Mouse (Mus musculus) intestine, postnatal 0 days (tissue): ENCODE measurements around the gene Napsa. TPM values are rescaled to one million over a fixed set of nuclear protein-coding genes. Genes with fewer than 3 reads are reported as not detected.

ENCODE experiments used
- ATAC-seq: fragments of 200-750 bp; cut with Nextera tagmentation; 2 replicates; pipeline ENCODE4 v1.8.0; 2017; ENCODE audit warnings: mild to moderate bottlenecking, moderate TSS enrichment, moderate library complexity
- H3K27ac ChIP-seq: fragments of 300-500 bp; sonication (generic); 2 replicates; pipeline ENCODE4 v1.5.1; 2014; ENCODE audit warnings: mild to moderate bottlenecking, low read depth, low read length, moderate library complexity
- H3K27me3 ChIP-seq: fragments of 300-500 bp; sonication (generic); replicated peaks from 2 replicates; pipeline ENCODE4 v1.6.1; 2014; ENCODE audit warnings: low read length, mixed read lengths; ENCODE audit not compliant: control insufficient read depth, insufficient read depth
- H3K36me3 ChIP-seq: fragments of 300-500 bp; sonication (generic); 2 replicates; pipeline ENCODE4 v1.6.1; 2014; ENCODE audit warnings: mild to moderate bottlenecking, moderate library complexity; ENCODE audit not compliant: control insufficient read depth, insufficient read depth
- H3K4me1 ChIP-seq: fragments of 300-500 bp; sonication (generic); replicated peaks from 2 replicates; pipeline ENCODE4 v1.6.1; 2014; ENCODE audit warnings: antibody characterized with exemption, low read length, mixed read lengths; ENCODE audit not compliant: control insufficient read depth, insufficient read depth
- H3K4me2 ChIP-seq: fragments of 300-500 bp; sonication (generic); replicated peaks from 2 replicates; pipeline ENCODE4 v1.6.1; 2014; ENCODE audit warnings: low read depth, mild to moderate bottlenecking, moderate library complexity
- H3K4me3 ChIP-seq: fragments of 300-500 bp; sonication (generic); 2 replicates; pipeline ENCODE4 v1.5.1; 2014; ENCODE audit warnings: low read depth, low read length
- H3K9ac ChIP-seq: fragments of 300-500 bp; sonication (generic); 2 replicates; pipeline ENCODE4 v1.6.1; 2014; ENCODE audit warnings: mild to moderate bottlenecking, low read depth, low read length
- H3K9me3 ChIP-seq: fragments of 300-500 bp; sonication (generic); 2 replicates; pipeline ENCODE4 v1.6.1; 2016; ENCODE audit warnings: mixed run types; ENCODE audit not compliant: control insufficient read depth
- CTCF ChIP-seq: sonication (generic); IDR thresholded peaks from 2 replicates; pipeline ENCODE4 v1.5.1; 2016; ENCODE audit warnings: low read depth, mild to moderate bottlenecking, control low read depth, antibody characterized with exemption, moderate library complexity
- WGBS: fragments of 180-500 bp; shearing (Covaris S2); extraction: QIAGEN DNeasy Blood & Tissue Kit; methylation state at CpG from one replicate; pipeline ENCODE4 v1.1.7; 2014; 5-methylcytosine and 5-hydroxymethylcytosine counted together
- polyA plus RNA-seq: library from polyadenylated mRNA; unstranded; fragments of >200 nt; fragmentation: Nextera tagmentation; extraction: Ambion mirVana; gene quantifications from 2 replicates; pipeline ENCODE4 v1.2.1, GENCODE M21; 2015

The Napsa gene
- polyA plus RNA-seq, 1 experiment from 2014 or later, result 0.99 TPM

DNA sequence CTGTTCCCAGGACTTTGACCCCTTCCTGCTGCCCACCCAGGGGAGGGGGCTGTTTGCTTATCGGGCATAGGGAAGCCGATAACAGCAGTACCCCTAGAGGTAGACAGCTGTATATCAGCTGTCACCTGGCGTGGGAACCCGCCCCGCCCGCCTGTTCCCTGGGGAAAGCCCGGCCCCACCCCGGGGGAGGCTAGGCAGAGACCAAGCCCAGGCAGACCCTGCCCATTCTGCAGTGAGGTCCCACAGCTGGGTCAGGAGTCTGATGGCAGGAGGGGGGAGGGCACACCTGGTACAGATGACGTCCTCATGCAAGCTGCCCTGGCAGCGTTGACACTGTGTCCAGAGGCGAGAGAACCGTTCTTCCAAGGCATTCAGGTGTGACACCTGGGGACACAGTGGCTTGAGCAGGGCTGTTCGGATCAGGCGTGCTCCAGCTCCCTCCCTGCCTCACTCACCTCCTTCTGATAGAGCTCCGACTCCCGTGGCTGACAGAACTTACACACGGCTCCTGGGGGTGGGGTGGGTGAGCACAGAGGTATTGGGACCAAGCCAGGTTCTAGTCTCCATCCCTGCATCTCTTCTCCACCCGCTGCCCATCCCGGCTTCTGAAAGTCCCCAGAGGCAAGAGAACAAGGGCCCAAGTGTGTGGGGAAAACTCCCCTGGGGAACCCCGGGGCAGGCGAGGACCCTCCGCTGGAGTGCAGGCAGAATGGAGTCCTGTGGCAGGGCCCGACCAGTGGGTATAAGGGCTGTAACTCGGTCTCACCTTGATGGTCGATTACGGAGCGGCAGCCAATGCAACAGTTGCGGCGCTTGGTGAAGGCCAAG is 39.0 kb upstream of the Napsa start:
- Histone ChIP-seq H3K9me3 (no peaks in the 10 kb centered on the region), H3K36me3 (peaks cover 24% of the 10 kb centered on the region), H3K27me3 (no peaks in the 10 kb centered on the region), H3K4me1 (no peaks in the 10 kb centered on the region), H3K4me2 (peak overlapping the region; percentile 30; the same call in 1 of the 2 replicates), H3K27ac (no peak overlapping the region), H3K4me3 (no peak overlapping the region), H3K9ac (no peak overlapping the region)
- ATAC-seq, result no peak
- peak; percentile 13; the same call in 1 of the 2 replicates for TF ChIP-seq CTCF
- WGBS, result 64% methylated on average over 29 of the region's 29 CpGs

- no peak for ATAC-seq
- Histone ChIP-seq H3K9me3 (no peaks in the 10 kb centered on the region), H3K4me2 (no peak overlapping the region), H3K27ac (no peak overlapping the region), H3K4me1 (no peaks in the 10 kb centered on the region), H3K36me3 (peaks cover 29% of the 10 kb centered on the region), H3K4me3 (no peak overlapping the region), H3K9ac (no peak overlapping the region), H3K27me3 (no peaks in the 10 kb centered on the region)
- 81% methylated on average over 12 of the region's 12 CpGs for WGBS
- TF ChIP-seq CTCF, result no peak
Measured at GRCm38 (mm10) chr7:44533746-44534045, 38.5 kb upstream of the Napsa start.

DNA sequence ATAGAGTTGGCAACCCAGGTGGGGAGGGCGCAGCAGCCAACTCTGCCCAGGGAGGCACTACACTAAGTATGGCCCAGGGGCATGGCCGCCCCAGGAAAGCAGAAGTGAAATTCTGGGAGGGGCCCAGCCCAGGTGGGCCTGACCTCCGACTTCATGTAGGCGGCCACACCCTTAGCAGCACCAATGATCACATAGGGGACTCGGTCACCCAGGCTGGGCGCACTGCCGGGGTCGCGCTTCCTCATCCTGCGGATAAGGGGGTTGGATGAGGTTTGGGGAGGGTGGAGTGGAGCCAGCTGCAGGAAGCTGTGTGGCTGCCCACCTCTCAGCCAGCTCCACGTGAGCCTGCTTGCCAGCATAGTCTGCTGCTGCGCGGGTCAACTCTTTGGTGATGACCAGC is 37.9 kb upstream of the Napsa start:
- WGBS, result 85% methylated on average over 13 of the region's 13 CpGs
- no peak for ATAC-seq
- no peak overlapping the region for H3K4me3 ChIP-seq
- H3K27ac ChIP-seq, result no peak overlapping the region
- H3K9ac ChIP-seq, result no peak overlapping the region
- TF ChIP-seq CTCF, result no peak
- H3K27me3 ChIP-seq, result no peaks in the 10 kb centered on the region
- no peak overlapping the region for H3K4me2 ChIP-seq
- peaks cover 35% of the 10 kb centered on the region for H3K36me3 ChIP-seq
- H3K4me1 ChIP-seq, result no peaks in the 10 kb centered on the region
- H3K9me3 ChIP-seq, result no peaks in the 10 kb centered on the region

GRCm38 (mm10) chr7:44534656-44535441 is 37.3 kb upstream of the Napsa start:
- no peaks in the 10 kb centered on the region for H3K9me3 ChIP-seq
- H3K36me3 ChIP-seq, result peaks cover 41% of the 10 kb centered on the region
- H3K27me3 ChIP-seq, result no peaks in the 10 kb centered on the region
- no peak overlapping the region for H3K9ac ChIP-seq
- H3K4me1 ChIP-seq, result no peaks in the 10 kb centered on the region
- H3K4me3 ChIP-seq, result no peak overlapping the region
- H3K27ac ChIP-seq, result no peak overlapping the region
- no peak overlapping the region for H3K4me2 ChIP-seq
- no peak for ATAC-seq
- TF ChIP-seq CTCF, result peak; percentile 50
- 79% methylated on average over 19 of the region's 19 CpGs for WGBS

- Histone ChIP-seq H3K4me1 (no peaks in the 10 kb centered on the region), H3K27ac (no peak overlapping the region), H3K9ac (no peak overlapping the region), H3K4me2 (no peak overlapping the region), H3K4me3 (no peak overlapping the region), H3K9me3 (no peaks in the 10 kb centered on the region), H3K36me3 (peaks cover 52% of the 10 kb centered on the region), H3K27me3 (no peaks in the 10 kb centered on the region)
- WGBS, result 93% methylated on average over 27 of the region's 27 CpGs
- no peak for TF ChIP-seq CTCF
- no peak for ATAC-seq
Measured at GRCm38 (mm10) chr7:44535657-44536589, 36.3 kb upstream of the Napsa start.

DNA sequence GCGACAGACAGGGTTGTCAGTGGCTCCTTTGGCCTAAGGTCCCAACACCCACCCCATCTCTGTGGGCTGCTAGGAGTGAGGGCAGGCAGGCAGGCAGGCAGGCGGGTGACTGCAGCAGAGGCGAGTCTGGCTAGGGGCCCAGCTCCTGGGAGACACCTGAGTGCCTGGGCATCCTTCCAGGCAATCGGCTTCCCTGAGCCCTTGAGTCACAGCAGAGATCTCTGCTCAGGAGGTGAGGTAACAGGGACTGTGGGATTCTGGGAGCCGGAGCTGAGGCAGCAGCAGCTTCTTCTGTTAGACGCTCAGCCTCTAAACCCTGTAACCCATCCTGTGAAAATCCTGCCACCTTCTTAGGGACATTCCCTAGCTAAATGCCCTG is 35.6 kb upstream of the Napsa start:
- Histone ChIP-seq H3K9ac (no peak overlapping the region), H3K36me3 (peaks cover 57% of the 10 kb centered on the region), H3K9me3 (no peaks in the 10 kb centered on the region), H3K27ac (no peak overlapping the region), H3K4me2 (no peak overlapping the region), H3K4me1 (no peaks in the 10 kb centered on the region), H3K27me3 (no peaks in the 10 kb centered on the region), H3K4me3 (no peak overlapping the region)
- ATAC-seq, result no peak
- WGBS, result 80% methylated on average over 6 of the region's 6 CpGs
- TF ChIP-seq CTCF, result no peak
